Mouse (Mus musculus) kidney, embryonic 15.5 days (tissue): ENCODE results near the gene Sapcd1. TPM values are rescaled to one million over a fixed set of nuclear protein-coding genes. Genes with fewer than 3 reads are reported as not detected.

Experiments used
- ATAC-seq: fragments of 200-750 bp; cut with Nextera tagmentation; replicated peaks from 2 replicates; pipeline ENCODE4 v1.8.0; 2017; ENCODE audit warnings: moderate TSS enrichment; ENCODE audit not compliant: low FRiP score
- H3K27ac ChIP-seq: fragments of 300-500 bp; sonication (generic); 2 replicates; pipeline ENCODE4 v1.5.1; 2015; ENCODE audit warnings: mild to moderate bottlenecking, inconsistent platforms
- H3K27me3 ChIP-seq: fragments of 300-500 bp; sonication (generic); 2 replicates; pipeline ENCODE4 v1.6.1; 2015; ENCODE audit warnings: inconsistent platforms
- H3K36me3 ChIP-seq: fragments of 300-500 bp; sonication (generic); 2 replicates; pipeline ENCODE4 v1.6.1; 2015; ENCODE audit warnings: inconsistent platforms
- H3K4me1 ChIP-seq: fragments of 300-500 bp; sonication (generic); 2 replicates; pipeline ENCODE4 v1.6.1; 2015; ENCODE audit warnings: inconsistent platforms
- H3K4me2 ChIP-seq: fragments of 300-500 bp; sonication (generic); 2 replicates; pipeline ENCODE4 v1.6.1; 2015; ENCODE audit warnings: moderate library complexity, mild to moderate bottlenecking, inconsistent platforms
- H3K4me3 ChIP-seq: fragments of 300-500 bp; sonication (generic); replicated peaks from 2 replicates; pipeline ENCODE4 v1.5.1; 2015; ENCODE audit warnings: mild to moderate bottlenecking, inconsistent platforms
- H3K9ac ChIP-seq: fragments of 300-500 bp; sonication (generic); 2 replicates; pipeline ENCODE4 v1.6.1; 2015; ENCODE audit warnings: mild to moderate bottlenecking, inconsistent platforms
- H3K9me3 ChIP-seq: fragments of 300-500 bp; sonication (generic); replicated peaks from 2 replicates; pipeline ENCODE4 v1.6.1; 2016; ENCODE audit warnings: inconsistent platforms
- WGBS: fragments of 180-500 bp; shearing (Covaris S2); methylation state at CpG from one replicate; pipeline ENCODE4 v1.1.7; 2015; ENCODE audit warnings: mixed read lengths; 5-methylcytosine and 5-hydroxymethylcytosine counted together
- polyA plus RNA-seq: library from polyadenylated mRNA; unstranded; fragments of >200 nt; fragmentation: Nextera tagmentation; extraction: Ambion mirVana; gene quantifications from 2 replicates; pipeline ENCODE4 v1.2.1, GENCODE M21; 2015

Sapcd1 gene
- polyA plus RNA-seq, 1 experiment from 2014 or later = 6.8 TPM

DNA sequence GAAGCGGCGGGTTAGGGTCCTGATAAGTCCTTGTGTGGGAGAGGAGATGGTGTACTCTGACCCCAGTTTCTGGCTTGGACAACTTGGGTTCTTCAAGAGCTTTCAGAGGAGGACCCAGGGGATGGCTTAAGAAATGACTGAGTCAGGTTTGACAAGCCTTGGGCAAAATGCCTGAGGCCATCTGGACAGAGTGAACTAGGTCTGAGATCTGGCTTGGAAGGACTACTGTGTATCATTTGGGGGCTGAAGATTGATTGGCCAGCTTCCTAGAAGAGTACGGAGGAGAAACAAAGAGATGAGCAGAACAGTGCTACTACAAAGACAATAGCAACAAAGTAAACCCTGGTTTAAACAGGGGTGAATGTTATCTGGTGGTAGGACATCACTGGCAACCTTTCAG, 35.6 kb upstream of the Sapcd1 start:
- Histone ChIP-seq H3K36me3 (peaks cover 30% of the 10 kb centered on the region), H3K4me1 (peaks cover 52% of the 10 kb centered on the region), H3K27me3 (peaks cover 22% of the 10 kb centered on the region), H3K9ac (no peak overlapping the region), H3K4me2 (no peak overlapping the region), H3K9me3 (no peaks in the 10 kb centered on the region), H3K4me3 (no peak overlapping the region), H3K27ac (no peak overlapping the region)
- ATAC-seq = no peak
- 85% methylated on average over 3 of the region's 3 CpGs for WGBS

DNA sequence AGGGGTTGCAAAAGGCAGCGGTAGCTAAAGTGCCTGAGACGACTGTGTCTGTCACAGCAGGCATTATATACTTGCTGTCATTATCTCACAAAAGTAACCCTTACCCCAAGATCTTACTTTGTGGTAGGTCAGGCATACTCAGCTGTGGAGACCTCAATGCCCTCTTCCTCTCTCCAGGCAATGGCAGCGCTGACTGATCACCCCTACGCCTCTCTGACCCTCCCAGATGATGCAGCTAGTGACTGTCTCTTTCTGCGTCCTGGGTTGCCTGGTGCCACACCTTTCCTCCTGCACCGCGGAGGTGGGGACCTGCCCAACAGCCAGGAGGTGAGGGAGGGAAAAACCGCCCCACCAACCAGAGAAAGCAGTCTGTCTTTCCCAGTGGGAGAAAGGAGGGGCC, 33.5 kb upstream of the Sapcd1 start:
- H3K4me1 ChIP-seq = peaks cover 58% of the 10 kb centered on the region
- 80% methylated on average over 8 of the region's 8 CpGs for WGBS
- peak overlapping the region; percentile 74 for H3K4me2 ChIP-seq

DNA sequence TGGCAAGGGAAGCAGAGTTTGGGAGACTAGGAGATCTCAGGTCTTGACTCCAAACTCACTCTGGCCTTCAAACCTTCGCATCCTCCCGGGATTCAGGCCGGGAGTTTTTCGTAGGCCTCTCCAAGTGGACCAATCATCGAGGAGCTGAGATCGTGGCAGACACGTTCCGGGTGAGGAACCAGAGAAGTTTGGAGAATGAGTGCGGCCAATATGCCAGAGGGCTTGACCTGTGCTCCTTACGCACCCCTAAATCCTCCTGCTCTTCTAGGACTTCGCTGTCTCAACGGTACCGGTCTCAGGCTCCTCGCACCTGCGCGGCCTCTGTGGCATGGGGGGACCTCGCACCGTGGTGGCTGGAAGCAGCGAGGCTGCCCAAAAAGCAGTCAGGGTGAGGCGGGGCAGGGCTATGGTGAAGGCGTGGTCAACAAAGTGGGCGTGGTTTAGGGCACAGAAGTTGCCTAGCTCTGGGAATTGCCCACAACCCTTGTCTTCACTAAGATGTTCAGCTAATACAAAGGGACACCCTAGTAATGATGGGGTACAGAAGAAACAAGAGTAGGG, 33.0 kb upstream of the Sapcd1 start:
- Histone ChIP-seq H3K27ac (no peak overlapping the region), H3K9ac (peak overlapping the region; percentile 86; the same call in 1 of the 2 replicates), H3K9me3 (no peaks in the 10 kb centered on the region), H3K4me1 (peaks cover 57% of the 10 kb centered on the region), H3K36me3 (peaks cover 56% of the 10 kb centered on the region), H3K27me3 (peaks cover 4% of the 10 kb centered on the region; the same call in 1 of the 2 replicates), H3K4me3 (peak overlapping the region; percentile 83), H3K4me2 (peak overlapping the region; percentile 74)
- ATAC-seq = no peak
- 55% methylated on average over 22 of the region's 22 CpGs for WGBS

More for the DNA sequence above, 33.5 kb upstream of the Sapcd1 start:
- H3K9me3 ChIP-seq = no peaks in the 10 kb centered on the region
- H3K9ac ChIP-seq = no peak overlapping the region
- no peak overlapping the region for H3K27ac ChIP-seq
- no peak for ATAC-seq
- H3K36me3 ChIP-seq = peaks cover 51% of the 10 kb centered on the region
- H3K4me3 ChIP-seq = no peak overlapping the region
- peaks cover 9% of the 10 kb centered on the region; the same call in 1 of the 2 replicates for H3K27me3 ChIP-seq

DNA sequence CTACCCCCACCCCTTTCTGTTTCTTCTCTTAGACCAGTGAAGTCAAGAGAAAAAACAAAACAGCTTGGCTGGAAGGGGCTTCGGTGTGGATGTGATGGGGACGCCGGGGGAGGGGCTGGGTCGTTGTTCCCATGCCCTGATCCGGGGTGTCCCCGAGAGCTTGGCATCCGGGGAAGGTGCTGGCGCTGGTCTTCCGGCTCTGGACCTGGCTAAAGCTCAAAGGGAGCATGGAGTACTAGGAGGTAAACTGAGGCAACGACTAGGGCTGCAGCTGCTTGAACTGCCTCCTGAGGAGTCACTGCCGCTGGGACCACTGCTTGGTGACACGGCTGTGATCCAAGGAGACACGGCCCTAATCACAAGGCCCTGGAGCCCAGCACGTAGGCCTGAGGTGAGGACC, 32.3 kb upstream of the Sapcd1 start:
- peaks cover 52% of the 10 kb centered on the region for H3K4me1 ChIP-seq
- H3K4me3 ChIP-seq = peak overlapping the region; percentile 83
- no peak for ATAC-seq
- peak overlapping the region; percentile 97 for H3K27ac ChIP-seq
- H3K9ac ChIP-seq = peak overlapping the region; percentile 86
- H3K9me3 ChIP-seq = no peaks in the 10 kb centered on the region
- peak overlapping the region; percentile 74 for H3K4me2 ChIP-seq
- H3K36me3 ChIP-seq = peaks cover 63% of the 10 kb centered on the region
- 24% methylated on average over 14 of the region's 14 CpGs for WGBS
- no peaks in the 10 kb centered on the region for H3K27me3 ChIP-seq

DNA sequence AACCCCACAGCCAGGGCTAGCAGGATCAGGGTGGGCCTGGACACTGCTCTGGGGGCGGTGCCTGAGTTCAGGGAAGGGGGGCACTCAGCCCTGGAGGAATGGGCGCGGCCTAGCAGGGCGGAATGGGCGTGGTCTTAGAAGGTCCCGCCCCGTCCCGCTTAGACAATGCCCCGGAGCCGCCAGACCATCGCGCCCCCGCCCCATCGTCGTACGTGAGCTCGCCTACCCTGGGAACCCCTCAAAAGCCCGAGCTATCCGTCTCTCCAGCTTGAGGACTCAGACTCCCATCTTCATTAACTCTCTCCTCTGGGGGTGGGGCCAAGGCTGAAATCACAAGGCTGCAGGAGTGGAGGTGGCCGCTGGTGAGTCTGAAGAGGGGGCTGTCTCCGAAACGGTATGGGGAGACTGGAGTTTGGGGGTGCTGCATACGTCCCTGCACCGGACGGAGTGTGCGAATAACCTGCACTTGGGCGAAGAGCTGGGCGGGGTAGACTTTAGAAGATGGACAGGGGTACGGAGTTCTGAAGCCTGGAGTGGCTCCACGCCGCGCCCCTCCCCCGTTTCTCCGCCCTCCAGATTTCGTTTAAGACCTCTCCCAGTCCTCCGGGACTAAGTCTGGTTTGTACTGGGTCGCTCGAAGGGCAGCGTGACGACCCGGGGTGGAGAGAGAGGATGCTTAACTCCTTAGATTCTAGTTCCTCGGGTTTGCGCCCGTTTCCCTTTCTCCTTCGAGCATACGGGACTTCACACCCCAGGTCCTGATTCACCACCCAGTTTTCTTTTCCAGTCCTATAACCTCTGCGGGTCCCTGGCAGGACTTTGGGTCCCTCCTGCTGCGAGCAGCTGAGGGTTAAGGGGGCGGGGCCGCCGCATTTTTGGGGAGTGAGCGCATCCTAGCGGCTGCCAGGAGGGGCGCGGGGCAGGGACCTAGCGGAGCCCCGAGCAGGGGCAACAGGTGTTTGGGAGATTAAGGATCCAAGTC, 31.4 kb upstream of the Sapcd1 start, which contains the start of gene Ddah2:
Gene Ddah2, plus strand, starts transcription at position 125 of the 982 bp plus-strand sequence.
- peak within 1 kb of the TSS; percentile 86 for H3K9ac ChIP-seq
- ATAC-seq = peak; percentile 93
- peak within 1 kb of the TSS; percentile 74 for H3K4me2 ChIP-seq
- H3K9me3 ChIP-seq = no peaks in the 10 kb centered on the region
- H3K27me3 ChIP-seq = no peaks in the 10 kb centered on the region
- WGBS = under 1% methylated on average over 57 of the region's 57 CpGs
- H3K36me3 ChIP-seq = peaks cover 71% of the 10 kb centered on the region
- peaks cover 43% of the 10 kb centered on the region for H3K4me1 ChIP-seq
- peak within 1 kb of the TSS; percentile 83 for H3K4me3 ChIP-seq
- peak within 1 kb of the TSS; percentile 97 for H3K27ac ChIP-seq

DNA sequence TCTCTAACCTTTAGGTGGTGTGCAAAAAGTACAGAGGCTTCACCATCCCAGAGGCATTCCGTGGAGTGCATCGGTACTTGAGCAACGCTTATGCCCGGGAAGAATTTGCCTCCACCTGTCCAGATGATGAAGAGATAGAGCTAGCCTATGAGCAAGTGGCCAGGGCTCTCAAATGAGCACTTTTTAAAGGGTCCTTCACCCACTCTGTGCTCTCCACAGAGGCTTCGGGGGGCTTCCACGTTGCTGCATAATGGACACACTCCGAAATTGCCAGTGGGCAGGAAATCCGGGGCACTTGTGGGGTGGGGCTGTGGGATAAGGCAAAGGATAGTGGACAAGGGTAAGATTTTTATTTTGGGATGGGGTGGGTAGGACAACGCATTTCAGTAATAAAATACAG, 30.5 kb upstream of the Sapcd1 start:
- Histone ChIP-seq H3K4me3 (peak overlapping the region; percentile 83), H3K4me1 (peaks cover 41% of the 10 kb centered on the region), H3K9me3 (no peaks in the 10 kb centered on the region), H3K27me3 (no peaks in the 10 kb centered on the region), H3K36me3 (peaks cover 78% of the 10 kb centered on the region), H3K27ac (peak overlapping the region; percentile 97), H3K4me2 (peak overlapping the region; percentile 74), H3K9ac (no peak overlapping the region)
- no peak for ATAC-seq
- WGBS = 61% methylated on average over 9 of the region's 9 CpGs

DNA sequence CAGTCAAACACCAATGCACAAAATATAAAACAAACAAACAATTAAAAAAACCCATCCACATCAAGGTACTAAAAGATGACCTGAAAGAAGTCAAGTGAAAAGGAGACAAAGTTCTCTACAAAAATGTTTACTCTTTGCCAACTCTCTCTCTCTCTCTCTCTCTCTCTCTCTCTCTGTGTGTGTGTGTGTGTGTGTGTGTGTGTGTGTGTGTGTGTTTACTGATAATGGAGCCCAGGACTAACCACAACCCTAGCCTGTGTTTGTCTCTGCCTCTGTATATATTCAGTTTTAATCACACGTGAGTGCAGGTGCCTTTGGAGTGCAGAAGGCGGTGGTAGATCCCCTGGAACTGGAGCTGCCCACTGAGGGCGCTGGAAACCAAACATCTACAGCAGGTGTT, 29.3 kb upstream of the Sapcd1 start:
- Histone ChIP-seq H3K4me3 (no peak overlapping the region), H3K4me1 (peaks cover 50% of the 10 kb centered on the region), H3K36me3 (peaks cover 77% of the 10 kb centered on the region), H3K27me3 (no peaks in the 10 kb centered on the region), H3K4me2 (no peak overlapping the region), H3K9ac (no peak overlapping the region), H3K27ac (no peak overlapping the region), H3K9me3 (no peaks in the 10 kb centered on the region)
- 85% methylated on average over 3 of the region's 3 CpGs for WGBS
- no peak for ATAC-seq

DNA sequence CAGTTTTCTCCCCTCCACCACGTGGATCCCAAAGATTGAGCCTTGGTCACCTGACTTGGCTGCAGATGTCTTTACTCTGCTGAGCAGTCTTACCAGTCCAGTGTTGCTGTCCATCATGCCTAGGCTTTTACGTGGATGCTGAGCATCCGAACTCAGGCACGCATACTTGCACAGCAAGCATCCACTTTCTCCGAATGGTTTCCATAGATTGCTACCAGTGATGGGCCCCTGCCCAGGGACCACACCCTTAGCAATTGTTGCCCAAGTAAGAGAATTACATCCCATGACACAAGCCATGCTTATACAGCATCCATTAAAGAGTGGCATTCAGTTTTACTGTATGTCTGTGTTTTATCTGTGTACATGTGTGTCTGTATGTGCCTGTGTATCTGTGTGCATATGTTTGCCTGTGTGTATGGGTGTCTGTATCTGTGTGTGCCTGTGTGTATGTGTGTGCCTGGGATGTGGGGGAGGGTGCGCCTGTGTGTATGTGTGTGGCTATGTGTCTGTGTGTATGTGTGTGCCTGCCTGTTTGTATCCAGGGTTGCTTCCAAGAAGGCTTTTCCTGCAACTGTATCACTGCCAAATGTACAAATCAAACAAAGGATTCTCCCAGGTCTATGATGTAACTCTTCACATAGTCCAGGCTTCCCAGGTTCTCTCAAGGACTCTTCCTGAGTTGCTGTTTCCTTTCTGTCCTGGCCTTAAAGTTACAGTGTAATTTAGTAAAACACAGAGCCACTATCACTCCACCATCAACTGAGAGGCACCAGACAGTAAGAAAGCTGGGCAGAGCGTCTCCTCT, 28.1 kb upstream of the Sapcd1 start:
- no peak overlapping the region for H3K27ac ChIP-seq
- peaks cover 65% of the 10 kb centered on the region for H3K36me3 ChIP-seq
- 93% methylated on average over 7 of the region's 7 CpGs for WGBS
- H3K4me2 ChIP-seq = no peak overlapping the region
- ATAC-seq = no peak
- H3K4me3 ChIP-seq = no peak overlapping the region
- peaks cover 47% of the 10 kb centered on the region for H3K4me1 ChIP-seq
- H3K9me3 ChIP-seq = no peaks in the 10 kb centered on the region
- H3K9ac ChIP-seq = no peak overlapping the region
- H3K27me3 ChIP-seq = no peaks in the 10 kb centered on the region

DNA sequence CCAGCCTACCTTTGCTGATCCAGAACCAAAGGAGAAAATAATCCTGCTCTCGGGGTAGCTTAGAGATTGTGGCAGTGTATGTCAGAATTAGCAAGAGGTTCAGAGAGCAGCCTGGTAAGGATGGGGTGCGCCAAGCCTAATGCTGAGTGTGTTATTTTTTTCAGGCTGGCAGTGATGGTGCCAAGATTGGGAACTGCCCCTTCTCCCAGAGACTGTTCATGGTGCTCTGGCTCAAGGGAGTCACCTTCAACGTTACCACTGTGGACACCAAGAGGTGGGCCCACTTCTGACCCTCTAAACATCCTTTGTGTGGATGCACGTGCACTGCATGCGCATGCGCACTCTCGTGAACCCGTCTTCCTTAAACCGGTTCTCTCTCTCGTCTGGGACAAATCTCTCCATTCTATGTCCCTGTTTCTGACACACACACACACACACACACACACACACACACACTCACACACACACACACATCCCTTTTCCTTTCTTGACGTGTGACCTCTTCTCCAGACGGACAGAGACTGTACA, 24.5 kb upstream of the Sapcd1 start:
- peak overlapping the region; percentile 83 for H3K9ac ChIP-seq
- peaks cover 53% of the 10 kb centered on the region for H3K4me1 ChIP-seq
- peak overlapping the region; percentile 88 for H3K4me2 ChIP-seq
- no peaks in the 10 kb centered on the region for H3K27me3 ChIP-seq
- peak overlapping the region; percentile 66 for H3K4me3 ChIP-seq
- ATAC-seq = no peak
- H3K36me3 ChIP-seq = peaks cover 51% of the 10 kb centered on the region
- 73% methylated on average over 12 of the region's 12 CpGs for WGBS
- no peaks in the 10 kb centered on the region for H3K9me3 ChIP-seq
- peak overlapping the region; percentile 100 for H3K27ac ChIP-seq

DNA sequence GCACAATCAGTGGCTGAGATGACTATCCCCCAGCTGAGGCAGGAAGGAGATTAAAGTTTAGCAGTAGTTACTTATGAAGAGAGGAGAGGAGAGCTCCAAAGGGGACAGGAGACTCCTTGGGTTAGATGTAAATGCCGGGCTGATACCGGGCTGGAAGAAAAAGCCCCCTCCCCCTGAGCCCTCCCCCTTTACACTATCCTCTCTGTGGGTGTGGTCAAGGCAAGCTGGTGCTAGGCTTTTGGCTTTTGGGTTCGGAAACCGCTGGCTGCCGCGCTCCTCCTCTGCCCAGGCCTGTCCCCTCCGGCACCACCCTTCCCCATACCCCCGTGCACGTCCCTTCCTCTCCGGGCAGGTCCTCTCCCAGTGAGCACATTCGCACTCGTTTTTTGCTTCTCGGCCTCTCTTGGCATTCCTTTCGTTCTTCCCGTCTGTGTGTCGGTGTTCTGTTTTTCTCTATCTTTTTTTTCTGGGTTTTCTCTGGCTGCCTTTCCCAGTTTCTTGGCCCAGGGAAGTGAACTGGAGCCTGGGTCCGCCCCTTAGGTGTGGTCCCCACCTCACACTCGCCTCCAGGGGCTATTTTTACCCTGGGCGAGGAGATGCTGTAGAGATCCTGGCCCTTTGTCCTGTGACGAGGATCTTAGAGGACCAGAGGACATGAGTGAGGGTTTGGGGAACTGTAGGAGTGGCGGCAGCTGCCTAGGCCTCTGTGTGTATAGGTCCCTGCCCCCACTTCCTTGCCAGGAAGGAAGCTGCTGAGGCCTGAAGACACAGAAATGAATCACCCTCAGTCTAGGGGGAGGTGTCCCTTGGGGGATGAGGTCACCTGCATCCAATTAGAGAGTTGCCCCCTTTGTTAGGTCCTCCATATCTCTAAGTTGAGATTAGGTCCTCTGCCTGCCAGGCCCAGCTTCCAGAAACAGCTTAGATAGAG, 23.6 kb upstream of the Sapcd1 start:
- ATAC-seq = peak; percentile 48
- Histone ChIP-seq H3K9ac (peak overlapping the region; percentile 83), H3K4me2 (peak overlapping the region; percentile 88), H3K4me3 (peak overlapping the region; percentile 66), H3K9me3 (no peaks in the 10 kb centered on the region), H3K27me3 (no peaks in the 10 kb centered on the region), H3K27ac (peak overlapping the region; percentile 100), H3K36me3 (peaks cover 42% of the 10 kb centered on the region), H3K4me1 (peaks cover 59% of the 10 kb centered on the region)
- WGBS = under 1% methylated on average over 21 of the region's 21 CpGs
